In the genomic region with DNA sequence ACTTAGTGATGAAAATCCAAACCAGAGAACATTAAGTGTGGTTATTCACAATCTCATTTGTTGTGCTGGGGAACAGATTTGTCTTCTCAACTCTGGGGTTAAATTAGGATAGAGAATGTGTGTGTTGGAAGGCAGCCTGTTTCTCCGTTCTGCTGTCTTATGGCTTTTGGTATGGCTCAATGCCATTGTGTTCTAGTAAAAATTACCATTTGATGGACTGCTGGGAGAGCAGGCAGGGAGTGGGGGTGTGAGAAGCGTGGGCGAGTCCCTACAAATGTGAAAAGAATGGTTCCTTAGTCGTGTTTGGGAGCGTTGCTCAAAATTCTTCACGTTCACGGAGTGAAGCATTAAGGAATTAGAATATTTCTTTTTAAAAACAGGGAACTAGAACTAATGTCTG, we compare ENCODE assay signal across 9 mouse cellular contexts.
DNase-seq lines count a peak whose midpoint lies in the region; ATAC-seq and TF ChIP-seq lines count a peak whose summit lies in the region.
"Had no signal": no experiment of that assay in that cellular context is flagged by ENCODE, and none has a peak within 500 bp of the region (broad histone marks: within the 10 kb centered on the region; RNA-seq: fewer than 3 reads in every experiment).

No protein-coding gene starts in this region.

- H3K4me1 ChIP-seq in midbrain, embryonic 15.5 days, result no peaks in the 10 kb centered on the region
- H3K4me1 ChIP-seq: neural tube, embryonic 15.5 days had no signal

- no peak for TF ChIP-seq CTCF in gastrocnemius, adult 2 months (IDR thresholded peaks at IDR 0.05)

- H3K4me2 ChIP-seq in midbrain, embryonic 15.5 days, result no peak overlapping the region
- H3K4me2 ChIP-seq: neural tube, embryonic 15.5 days had no signal

- H3K27me3 ChIP-seq in midbrain, embryonic 15.5 days (replicated peaks), result no peaks in the 10 kb centered on the region
- H3K27me3 ChIP-seq: neural tube, embryonic 15.5 days had no signal

- H3K36me3 ChIP-seq in midbrain, embryonic 15.5 days (replicated peaks), result no peaks in the 10 kb centered on the region
- H3K36me3 ChIP-seq: neural tube, embryonic 15.5 days had no signal

- H3K9me3 ChIP-seq in midbrain, embryonic 15.5 days, result no peaks in the 10 kb centered on the region
- H3K9me3 ChIP-seq: neural tube, embryonic 15.5 days had no signal

- intact Hi-C loops in gastrocnemius, adult 2 months (cut with DNase I), result no loop called here

- H3K4me3 ChIP-seq in gastrocnemius, adult 2 months, result no peak overlapping the region
- no peak overlapping the region for H3K4me3 ChIP-seq in midbrain, embryonic 15.5 days
- H3K4me3 ChIP-seq: neural tube, embryonic 15.5 days had no signal

- peak; percentile 2 for DNase-seq in 3T3-L1 (ENCODE audit: low read depth, low spot score)
- DNase-seq in brain, adult 2 months (ENCODE audit: low read depth, low spot score), result peak; percentile 85
- peak; percentile 32 to 50 for DNase-seq in frontal cortex, postnatal 10 days (ENCODE audit: low spot score in 2 of 2)
- peak; percentile 33 to 85 for DNase-seq in layer of hippocampus, postnatal 14 days (ENCODE audit: low spot score in 2 of 2)
- no peak for DNase-seq in gastrocnemius, adult 2 months
- no peak for DNase-seq in ovary, postnatal 10 days (ENCODE audit: low spot score)

- no peak overlapping the region for H3K27ac ChIP-seq in gastrocnemius, adult 2 months
- H3K27ac ChIP-seq in midbrain, embryonic 15.5 days, result no peak overlapping the region
- H3K27ac ChIP-seq: neural tube, embryonic 15.5 days had no signal

- 58% methylated on average over 7 of the region's 7 CpGs for WGBS in midbrain, embryonic 15.5 days

- H3K9ac ChIP-seq in midbrain, embryonic 15.5 days, result no peak overlapping the region
- H3K9ac ChIP-seq: neural tube, embryonic 15.5 days had no signal

- ATAC-seq in midbrain, embryonic 15.5 days (replicated peaks), result no peak
- ATAC-seq in megakaryocyte progenitor cell, adult 5-6 weeks (replicated peaks; ENCODE audit: poor library complexity), result no peak

Comparison
In these comparisons a context has a peak if more than half of its experiments do, and no peak if none do; other contexts are left out.
1. DNase-seq: peak in 3T3-L1 (single experiment), brain, adult 2 months (single experiment), frontal cortex, postnatal 10 days (2 of 2) and layer of hippocampus, postnatal 14 days (2 of 2); none in gastrocnemius, adult 2 months (single experiment) and ovary, postnatal 10 days (single experiment).